Mouse (Mus musculus): ENCODE data around the gene Rps16. TPM values are rescaled to one million over a fixed set of nuclear protein-coding genes. Genes with fewer than 3 reads are reported as not detected.

Rps16 gene
- total and polyA plus RNA-seq, 3 experiments = 411 to 556 (median 496) TPM

DNA sequence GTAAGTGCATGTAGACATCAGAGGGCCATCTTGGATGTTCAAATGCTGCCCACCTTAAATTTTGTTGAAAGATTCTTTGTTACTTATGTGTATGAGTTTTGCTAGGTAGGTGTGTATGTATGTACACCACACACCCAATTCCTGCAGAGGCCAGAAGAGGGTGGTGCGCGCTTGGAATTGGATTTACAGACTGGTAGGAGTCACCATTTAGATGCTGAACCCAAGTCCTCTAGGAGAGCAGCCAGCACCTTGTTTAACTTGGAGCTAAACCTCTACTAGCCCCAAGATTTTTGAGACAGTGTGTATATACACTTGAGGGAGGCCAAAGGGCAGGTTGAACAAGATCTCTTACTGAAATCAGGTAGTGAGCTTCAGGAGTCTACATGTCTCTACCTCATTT is 2.8 kb downstream of the Rps16 start:
- no peaks in the 10 kb centered on the region for H3K27me3 ChIP-seq (ENCODE audit: control insufficient read depth, insufficient read depth, low read length)
- H3K9ac ChIP-seq (ENCODE audit: low read depth, low read length) = no peak overlapping the region
- 78% methylated on average over 2 of the region's 2 CpGs for WGBS
- H3K4me1 ChIP-seq (ENCODE audit: control insufficient read depth, insufficient read depth, low read length) = peaks cover 12% of the 10 kb centered on the region
- H3K4me3 ChIP-seq = no peak overlapping the region
- intact Hi-C loops (cut with DNase I) = no loop called here
- H3K36me3 ChIP-seq (ENCODE audit: control insufficient read depth, insufficient read depth, low read length) = peaks cover 5% of the 10 kb centered on the region; the same call in 1 of the 2 replicates
- no peak overlapping the region for H3K27ac ChIP-seq
- H3K79me2 ChIP-seq (replicated peaks; ENCODE audit: control insufficient read depth, insufficient read depth, low read length) = 0 out of 2 replicates have a peak, but pooled peaks cover 3% of the 10 kb centered on the region
- DNase-seq = no peak
- 0 out of 2 replicates have a peak, but pooled peaks have one; percentile 23 for TF ChIP-seq CTCF (IDR thresholded peaks at IDR 0.05)
- no peak for TF ChIP-seq POLR2A (IDR thresholded peaks at IDR 0.05; ENCODE audit: insufficient read depth, low read depth, low read length)

DNA sequence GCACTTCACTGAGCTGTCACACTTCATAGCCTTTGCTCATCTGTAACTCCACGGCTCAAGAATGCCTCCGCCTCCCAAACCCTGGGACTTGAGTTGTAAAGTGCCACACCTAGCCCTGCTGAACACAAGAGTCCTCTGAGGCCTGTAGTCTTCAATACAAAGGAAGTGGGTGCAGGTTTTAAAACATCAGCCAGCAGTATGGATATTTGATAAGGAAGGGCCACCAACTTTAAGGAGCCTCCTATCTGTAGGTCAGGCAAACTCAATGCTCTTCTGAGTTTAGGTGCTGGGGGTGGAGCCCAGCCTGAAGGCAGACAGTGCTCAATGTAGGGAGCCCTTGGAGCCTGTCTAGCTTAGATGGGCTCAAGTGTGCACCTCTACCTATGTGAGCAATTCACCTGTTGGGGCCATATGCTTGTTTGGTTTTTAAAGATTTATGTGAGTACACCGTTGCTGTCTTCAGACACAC is 3.7 kb downstream of the Rps16 start:
- TF ChIP-seq POLR2A (IDR thresholded peaks at IDR 0.05; ENCODE audit: insufficient read depth, low read depth, low read length) = no peak
- Histone ChIP-seq H3K4me1 (ENCODE audit: control insufficient read depth, insufficient read depth, low read length) (peaks cover 12% of the 10 kb centered on the region), H3K9ac (ENCODE audit: low read depth, low read length) (no peak overlapping the region), H3K27ac (no peak overlapping the region), H3K79me2 (replicated peaks; ENCODE audit: control insufficient read depth, insufficient read depth, low read length) (0 out of 2 replicates have a peak, but pooled peaks cover 3% of the 10 kb centered on the region), H3K27me3 (ENCODE audit: control insufficient read depth, insufficient read depth, low read length) (no peaks in the 10 kb centered on the region), H3K36me3 (ENCODE audit: control insufficient read depth, insufficient read depth, low read length) (peaks cover 5% of the 10 kb centered on the region; the same call in 1 of the 2 replicates), H3K4me3 (no peak overlapping the region)
- DNase-seq = no peak
- intact Hi-C loops (cut with DNase I) = no loop called here
- WGBS = 85% methylated on average over 3 of the region's 3 CpGs

DNA sequence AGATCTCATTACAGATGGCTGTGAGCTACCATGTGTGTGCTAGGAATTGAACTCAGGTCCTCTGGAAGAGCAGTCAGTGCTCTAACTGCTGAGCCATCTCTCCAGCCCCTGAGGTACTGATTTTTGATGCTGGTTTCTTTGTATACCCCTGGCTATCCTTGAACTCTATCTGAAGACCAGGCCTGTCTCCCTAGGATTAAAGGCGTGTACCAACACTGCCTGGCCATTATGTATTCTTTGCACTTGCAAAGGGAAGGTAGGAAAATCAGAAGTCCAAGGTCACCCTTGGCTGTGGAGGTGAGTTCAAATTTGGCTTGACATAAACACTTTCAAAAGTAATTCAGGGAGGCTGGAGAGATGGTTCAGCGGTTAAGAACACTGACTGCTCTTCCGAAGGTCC is 4.1 kb downstream of the Rps16 start:
- Histone ChIP-seq H3K27me3 (ENCODE audit: control insufficient read depth, insufficient read depth, low read length) (no peaks in the 10 kb centered on the region), H3K27ac (no peak overlapping the region), H3K36me3 (ENCODE audit: control insufficient read depth, insufficient read depth, low read length) (peaks cover 5% of the 10 kb centered on the region; the same call in 1 of the 2 replicates), H3K4me1 (ENCODE audit: control insufficient read depth, insufficient read depth, low read length) (peaks cover 12% of the 10 kb centered on the region), H3K79me2 (replicated peaks; ENCODE audit: control insufficient read depth, insufficient read depth, low read length) (0 out of 2 replicates have a peak, but pooled peaks cover 3% of the 10 kb centered on the region), H3K4me3 (no peak overlapping the region), H3K9ac (ENCODE audit: low read depth, low read length) (no peak overlapping the region)
- TF ChIP-seq CTCF (IDR thresholded peaks at IDR 0.05) (no peak), EP300 (IDR thresholded peaks at IDR 0.05; ENCODE audit: insufficient read depth, low read depth, low read length) (no peak), POLR2A (IDR thresholded peaks at IDR 0.05; ENCODE audit: insufficient read depth, low read depth, low read length) (no peak)
- intact Hi-C loops (cut with DNase I) = no loop called here
- WGBS = 92% methylated on average over 3 of the region's 3 CpGs
- DNase-seq = no peak

DNA sequence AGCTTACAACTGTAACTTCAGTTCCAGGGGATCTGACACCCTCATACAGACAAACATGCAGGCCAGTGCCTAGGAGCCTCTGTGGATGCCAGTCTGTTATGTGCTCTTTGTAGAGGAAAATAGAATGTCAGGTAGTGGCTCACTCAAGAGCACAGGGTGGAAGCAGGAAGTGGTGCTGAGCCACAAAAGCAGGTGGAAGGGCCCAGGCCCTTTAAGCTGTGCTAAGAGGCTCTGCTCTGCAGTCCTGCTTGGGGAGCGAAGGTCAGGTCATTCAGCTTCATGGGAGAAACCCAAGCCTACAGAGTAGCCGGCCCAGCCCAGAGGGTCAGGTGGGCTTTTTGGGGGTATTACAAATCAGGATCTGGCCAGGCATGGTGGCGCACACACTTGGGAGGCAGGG is 4.8 kb downstream of the Rps16 start:
- Histone ChIP-seq H3K4me3 (no peak overlapping the region), H3K27ac (no peak overlapping the region), H3K27me3 (ENCODE audit: control insufficient read depth, insufficient read depth, low read length) (no peaks in the 10 kb centered on the region), H3K36me3 (ENCODE audit: control insufficient read depth, insufficient read depth, low read length) (peaks cover 5% of the 10 kb centered on the region; the same call in 1 of the 2 replicates), H3K9ac (ENCODE audit: low read depth, low read length) (no peak overlapping the region), H3K79me2 (replicated peaks; ENCODE audit: control insufficient read depth, insufficient read depth, low read length) (0 out of 2 replicates have a peak, but pooled peaks cover 3% of the 10 kb centered on the region), H3K4me1 (ENCODE audit: control insufficient read depth, insufficient read depth, low read length) (peaks cover 11% of the 10 kb centered on the region)
- intact Hi-C loops (cut with DNase I) = no loop called here
- no peak for DNase-seq
- WGBS = 82% methylated on average over 3 of the region's 3 CpGs
- TF ChIP-seq CTCF (IDR thresholded peaks at IDR 0.05) (no peak), POLR2A (IDR thresholded peaks at IDR 0.05; ENCODE audit: insufficient read depth, low read depth, low read length) (no peak), EP300 (IDR thresholded peaks at IDR 0.05; ENCODE audit: insufficient read depth, low read depth, low read length) (no peak)

DNA sequence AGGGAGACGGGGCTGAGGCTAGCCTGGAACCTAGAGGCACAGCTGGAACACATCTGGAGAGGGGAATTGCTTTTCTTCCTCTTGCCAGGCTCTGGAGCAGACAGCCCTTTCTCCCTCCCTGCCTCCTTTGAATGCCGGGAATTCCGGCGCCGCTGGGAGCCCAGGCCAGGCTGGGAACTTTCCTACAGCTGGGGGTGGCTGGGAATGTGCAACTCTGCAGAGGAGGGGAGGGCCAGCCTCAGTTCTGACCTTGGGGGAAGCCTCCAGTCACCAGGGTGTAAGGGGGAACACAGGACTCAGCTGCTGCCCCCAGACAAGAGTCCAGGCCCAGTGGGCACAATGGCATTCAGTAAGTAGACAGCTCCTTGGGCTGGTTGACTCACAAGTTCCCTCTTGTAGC is 6.5 kb downstream of the Rps16 start:
- peak overlapping the region; percentile 68 for H3K27ac ChIP-seq
- no peaks in the 10 kb centered on the region for H3K79me2 ChIP-seq (replicated peaks; ENCODE audit: control insufficient read depth, insufficient read depth, low read length)
- H3K4me1 ChIP-seq (ENCODE audit: control insufficient read depth, insufficient read depth, low read length) = peaks cover 8% of the 10 kb centered on the region
- intact Hi-C loops (cut with DNase I) = no loop called here
- H3K36me3 ChIP-seq (ENCODE audit: control insufficient read depth, insufficient read depth, low read length) = no peaks in the 10 kb centered on the region
- WGBS = 10% methylated on average over 5 of the region's 5 CpGs
- H3K9ac ChIP-seq (ENCODE audit: low read depth, low read length) = no peak overlapping the region
- DNase-seq = peak; percentile 68 to 78
- H3K27me3 ChIP-seq (ENCODE audit: control insufficient read depth, insufficient read depth, low read length) = no peaks in the 10 kb centered on the region
- no peak overlapping the region for H3K4me3 ChIP-seq
- TF ChIP-seq POLR2A (IDR thresholded peaks at IDR 0.05; ENCODE audit: insufficient read depth, low read depth, low read length) (0 out of 2 replicates have a peak, but pooled peaks have one; percentile 16), CTCF (IDR thresholded peaks at IDR 0.05) (0 out of 2 replicates have a peak, but pooled peaks have one; percentile 10), EP300 (IDR thresholded peaks at IDR 0.05; ENCODE audit: insufficient read depth, low read depth, low read length) (peak; percentile 50; the same call in 1 of the 2 replicates)

DNA sequence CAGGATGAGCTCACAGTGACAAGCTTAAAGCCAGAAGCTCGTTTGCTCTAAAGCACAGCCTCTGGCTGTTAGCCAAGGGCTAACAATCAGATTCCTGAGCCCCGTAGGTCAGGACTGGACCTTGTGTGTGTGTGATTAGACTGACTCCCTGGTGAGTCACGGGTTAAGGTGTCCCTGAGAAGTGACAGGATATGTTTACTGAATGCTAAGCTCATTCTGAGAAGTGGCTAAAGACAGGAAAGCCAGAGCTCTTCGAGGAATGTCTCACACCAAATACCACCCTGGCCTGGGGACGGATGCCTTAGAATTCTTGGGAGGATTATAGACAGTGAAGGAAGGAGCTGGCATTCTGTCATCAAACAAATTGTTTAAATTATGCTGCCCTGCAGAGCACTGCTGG is 7.5 kb downstream of the Rps16 start:
- H3K27ac ChIP-seq = peak overlapping the region; percentile 68; the same call in 1 of the 2 replicates
- intact Hi-C loops (cut with DNase I) = no loop called here
- no peaks in the 10 kb centered on the region for H3K36me3 ChIP-seq (ENCODE audit: control insufficient read depth, insufficient read depth, low read length)
- WGBS = 7% methylated on average over 5 of the region's 5 CpGs
- peak in 1 of 2 experiments; percentile 14 for DNase-seq
- H3K79me2 ChIP-seq (replicated peaks; ENCODE audit: control insufficient read depth, insufficient read depth, low read length) = no peaks in the 10 kb centered on the region
- H3K4me1 ChIP-seq (ENCODE audit: control insufficient read depth, insufficient read depth, low read length) = peaks cover 8% of the 10 kb centered on the region
- TF ChIP-seq POLR2A (IDR thresholded peaks at IDR 0.05; ENCODE audit: insufficient read depth, low read depth, low read length) = peak; percentile 22; the same call in 1 of the 2 replicates
- no peak for TF ChIP-seq CTCF (IDR thresholded peaks at IDR 0.05)
- TF ChIP-seq EP300 (IDR thresholded peaks at IDR 0.05; ENCODE audit: insufficient read depth, low read depth, low read length) = 0 out of 2 replicates have a peak, but pooled peaks have one; percentile 19
- H3K9ac ChIP-seq (ENCODE audit: low read depth, low read length) = no peak overlapping the region
- no peaks in the 10 kb centered on the region for H3K27me3 ChIP-seq (ENCODE audit: control insufficient read depth, insufficient read depth, low read length)
- H3K4me3 ChIP-seq = no peak overlapping the region

Measured in heart, adult 2 months (tissue).